Mouse (Mus musculus): ENCODE data around the gene Fgf5. TPM values are rescaled to one million over a fixed set of nuclear protein-coding genes. Genes with fewer than 3 reads are reported as not detected.
A peak's percentile ranks its signal among the peaks of the same experiment; 100 is the strongest.

The Fgf5 gene
- polyA plus RNA-seq, 1 experiment from 2014 or later = 2.3 TPM

DNA sequence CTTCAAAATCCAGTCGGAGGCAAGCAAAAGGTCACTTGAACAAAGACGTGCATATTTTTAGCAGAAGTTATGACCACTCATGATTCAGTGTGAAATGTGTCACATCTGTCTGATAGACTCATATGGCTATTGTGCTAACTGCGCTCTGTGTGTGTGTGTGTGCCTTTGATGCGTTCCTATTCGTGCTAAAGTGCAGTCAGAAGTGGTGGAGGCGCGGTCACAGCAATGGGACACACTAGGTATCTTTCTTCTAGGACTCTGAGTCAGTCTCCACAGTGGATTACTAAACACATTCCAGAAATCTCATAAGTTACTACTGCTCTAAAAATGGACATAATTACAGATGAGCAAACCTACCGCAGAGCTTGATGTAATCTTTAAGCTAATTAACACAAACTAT, 36.7 kb downstream of the Fgf5 start:
- Histone ChIP-seq H3K9ac (ENCODE audit: low read depth, low read length) (no peak overlapping the region), H3K36me3 (ENCODE audit: control insufficient read depth, insufficient read depth, low read length) (no peaks in the 10 kb centered on the region), H3K27ac (ENCODE audit: low read depth, low read length) (no peak overlapping the region), H3K4me1 (replicated peaks; ENCODE audit: control insufficient read depth, insufficient read depth, low read length) (no peaks in the 10 kb centered on the region), H3K4me2 (no peak overlapping the region), H3K9me3 (ENCODE audit: control insufficient read depth, low read length) (no peaks in the 10 kb centered on the region), H3K27me3 (replicated peaks; ENCODE audit: control insufficient read depth, insufficient read depth, low read length) (peaks cover 22% of the 10 kb centered on the region), H3K4me3 (ENCODE audit: low read depth, low read length) (no peak overlapping the region)
- 85% methylated on average over 8 of the region's 8 CpGs for WGBS
- DNase-seq (ENCODE audit: low spot score) (no peak), ATAC-seq (replicated peaks; ENCODE audit: low FRiP score) (no peak)

DNA sequence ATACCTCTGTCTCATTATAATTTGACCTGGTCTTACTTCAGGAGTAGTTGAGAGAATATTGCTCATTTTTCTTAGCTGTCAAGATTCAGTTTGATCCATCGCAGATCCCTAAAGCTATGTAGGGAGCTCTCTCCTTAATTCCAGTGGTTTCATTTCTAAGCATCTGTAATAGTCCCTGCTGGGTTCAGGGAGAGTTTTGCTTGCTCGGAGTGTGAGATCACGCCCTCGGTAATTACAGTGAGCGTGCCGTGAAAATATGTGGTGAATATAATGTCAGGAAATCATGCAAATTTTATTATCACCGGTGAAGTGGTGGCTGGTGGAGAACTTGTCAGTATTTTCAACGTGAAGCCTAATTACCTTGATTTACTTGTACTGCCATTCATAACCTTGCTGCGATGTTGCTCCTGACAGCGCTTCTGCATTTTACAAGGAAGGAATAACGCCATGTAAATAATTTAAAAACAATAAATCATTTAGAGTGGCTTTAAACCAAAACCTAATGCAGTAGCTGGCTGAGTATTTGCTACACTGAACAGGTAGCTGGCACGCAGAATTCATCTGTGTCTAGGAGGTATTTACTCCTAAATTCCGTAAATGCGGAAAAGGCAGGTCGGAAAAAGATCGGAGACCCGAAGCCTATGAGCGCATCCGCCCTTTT, 38.5 kb downstream of the Fgf5 start:
- ATAC-seq (replicated peaks; ENCODE audit: low FRiP score) = no peak
- no peak overlapping the region; the same call in 1 of the 2 replicates for H3K4me3 ChIP-seq (ENCODE audit: low read depth, low read length)
- peak overlapping the region; percentile 35 for H3K4me2 ChIP-seq

DNA sequence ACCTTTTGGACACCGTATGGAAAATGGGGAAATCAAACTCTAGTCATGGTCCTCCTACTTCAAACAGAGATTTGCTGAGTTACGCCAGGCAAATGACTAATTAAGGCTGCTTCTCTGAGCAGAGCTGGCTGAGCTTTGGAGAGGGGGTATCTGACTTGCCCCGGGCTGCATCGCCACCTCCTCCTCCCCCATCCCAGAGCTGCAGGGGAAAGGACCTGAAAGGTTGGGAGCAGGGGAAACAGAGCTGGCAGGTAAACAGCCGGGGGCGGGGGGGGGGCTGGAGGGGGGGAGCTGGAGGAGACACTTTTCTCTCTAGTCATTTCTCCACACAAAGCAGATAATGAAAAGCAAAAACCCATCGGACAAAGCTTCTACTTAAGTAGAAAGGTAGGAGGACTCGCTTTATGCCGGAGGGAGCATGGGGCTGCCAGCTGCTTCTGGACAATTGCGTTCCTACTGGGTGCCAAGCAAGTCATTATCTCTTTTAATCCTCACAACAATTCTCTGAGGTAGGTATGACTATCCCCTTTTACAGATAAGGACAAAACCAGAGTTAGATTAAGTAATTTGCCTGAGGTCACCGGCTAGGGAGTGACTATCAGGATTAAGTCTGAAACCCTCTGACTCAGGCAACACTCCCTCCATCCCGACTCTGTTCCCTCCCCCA, 39.2 kb downstream of the Fgf5 start:
- Histone ChIP-seq H3K27ac (ENCODE audit: low read depth, low read length) (no peak overlapping the region), H3K36me3 (ENCODE audit: control insufficient read depth, insufficient read depth, low read length) (no peaks in the 10 kb centered on the region), H3K9ac (ENCODE audit: low read depth, low read length) (no peak overlapping the region), H3K4me2 (peak overlapping the region; percentile 35), H3K4me3 (ENCODE audit: low read depth, low read length) (no peak overlapping the region), H3K9me3 (ENCODE audit: control insufficient read depth, low read length) (no peaks in the 10 kb centered on the region), H3K4me1 (replicated peaks; ENCODE audit: control insufficient read depth, insufficient read depth, low read length) (no peaks in the 10 kb centered on the region), H3K27me3 (replicated peaks; ENCODE audit: control insufficient read depth, insufficient read depth, low read length) (peaks cover 22% of the 10 kb centered on the region)
- 6% methylated on average over 12 of the region's 12 CpGs for WGBS
- ATAC-seq (replicated peaks; ENCODE audit: low FRiP score) (no peak), DNase-seq (ENCODE audit: low spot score) (no peak)

More for the DNA sequence above, 38.5 kb downstream of the Fgf5 start:
- peaks cover 22% of the 10 kb centered on the region for H3K27me3 ChIP-seq (replicated peaks; ENCODE audit: control insufficient read depth, insufficient read depth, low read length)
- no peak for DNase-seq (ENCODE audit: low spot score)
- 4% methylated on average over 19 of the region's 19 CpGs for WGBS
- H3K4me1 ChIP-seq (replicated peaks; ENCODE audit: control insufficient read depth, insufficient read depth, low read length) = no peaks in the 10 kb centered on the region
- no peak overlapping the region for H3K9ac ChIP-seq (ENCODE audit: low read depth, low read length)
- H3K27ac ChIP-seq (ENCODE audit: low read depth, low read length) = no peak overlapping the region
- no peaks in the 10 kb centered on the region for H3K36me3 ChIP-seq (ENCODE audit: control insufficient read depth, insufficient read depth, low read length)
- H3K9me3 ChIP-seq (ENCODE audit: control insufficient read depth, low read length) = no peaks in the 10 kb centered on the region

DNA sequence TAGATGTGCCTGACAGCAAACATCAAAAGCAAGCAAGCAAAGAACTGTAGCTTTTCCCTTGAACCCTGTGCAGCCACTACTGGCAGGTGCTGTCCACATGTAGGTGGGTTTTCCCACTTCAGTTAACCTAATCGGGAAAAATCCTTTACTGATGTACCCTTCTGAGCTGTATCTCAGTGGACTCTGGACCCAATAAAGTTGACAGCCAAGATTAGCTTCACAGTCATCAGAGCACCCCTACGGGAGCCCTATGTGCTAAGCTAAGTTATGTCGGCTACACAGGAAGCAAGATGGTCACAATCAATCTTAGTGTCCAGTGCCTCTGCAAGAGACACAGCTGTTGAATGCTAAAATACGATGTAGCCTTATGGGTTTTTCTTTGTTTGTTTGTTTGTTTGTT, 46.1 kb downstream of the Fgf5 start:
- H3K4me3 ChIP-seq (ENCODE audit: low read depth, low read length) = no peak overlapping the region
- no peak overlapping the region for H3K9ac ChIP-seq (ENCODE audit: low read depth, low read length)
- no peaks in the 10 kb centered on the region for H3K27me3 ChIP-seq (replicated peaks; ENCODE audit: control insufficient read depth, insufficient read depth, low read length)
- no peak overlapping the region for H3K27ac ChIP-seq (ENCODE audit: low read depth, low read length)
- no peaks in the 10 kb centered on the region for H3K9me3 ChIP-seq (ENCODE audit: control insufficient read depth, low read length)
- 72% methylated on average over 4 of the region's 4 CpGs for WGBS
- H3K4me2 ChIP-seq = no peak overlapping the region
- ATAC-seq (replicated peaks; ENCODE audit: low FRiP score) (no peak), DNase-seq (ENCODE audit: low spot score) (no peak)
- no peaks in the 10 kb centered on the region for H3K4me1 ChIP-seq (replicated peaks; ENCODE audit: control insufficient read depth, insufficient read depth, low read length)
- H3K36me3 ChIP-seq (ENCODE audit: control insufficient read depth, insufficient read depth, low read length) = no peaks in the 10 kb centered on the region

DNA sequence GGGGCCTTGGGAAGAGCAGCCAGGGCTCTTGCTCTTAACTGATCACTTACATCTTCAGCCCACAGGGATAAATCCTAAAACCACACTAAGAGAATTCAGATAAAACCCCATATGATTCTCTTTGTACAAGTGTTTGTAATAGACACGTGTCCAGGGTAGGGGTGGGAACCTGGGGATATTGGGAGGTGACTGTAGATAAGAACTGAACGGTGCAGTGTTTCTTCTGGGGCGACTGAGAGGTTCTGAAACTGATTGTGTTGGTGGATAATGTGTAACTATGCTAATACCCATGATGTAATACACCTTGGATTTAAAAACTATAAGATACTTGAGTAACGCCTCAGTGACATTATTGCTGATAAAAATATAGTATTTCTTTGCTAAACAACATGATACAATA, 51.7 kb downstream of the Fgf5 start:
- DNase-seq (ENCODE audit: low spot score) (no peak), ATAC-seq (replicated peaks; ENCODE audit: low FRiP score) (no peak)
- Histone ChIP-seq H3K27ac (ENCODE audit: low read depth, low read length) (no peak overlapping the region), H3K9ac (ENCODE audit: low read depth, low read length) (no peak overlapping the region), H3K27me3 (replicated peaks; ENCODE audit: control insufficient read depth, insufficient read depth, low read length) (no peaks in the 10 kb centered on the region), H3K36me3 (ENCODE audit: control insufficient read depth, insufficient read depth, low read length) (no peaks in the 10 kb centered on the region), H3K4me3 (ENCODE audit: low read depth, low read length) (no peak overlapping the region), H3K9me3 (ENCODE audit: control insufficient read depth, low read length) (no peaks in the 10 kb centered on the region), H3K4me2 (no peak overlapping the region), H3K4me1 (replicated peaks; ENCODE audit: control insufficient read depth, insufficient read depth, low read length) (no peaks in the 10 kb centered on the region)
- WGBS = 67% methylated on average over 4 of the region's 4 CpGs

DNA sequence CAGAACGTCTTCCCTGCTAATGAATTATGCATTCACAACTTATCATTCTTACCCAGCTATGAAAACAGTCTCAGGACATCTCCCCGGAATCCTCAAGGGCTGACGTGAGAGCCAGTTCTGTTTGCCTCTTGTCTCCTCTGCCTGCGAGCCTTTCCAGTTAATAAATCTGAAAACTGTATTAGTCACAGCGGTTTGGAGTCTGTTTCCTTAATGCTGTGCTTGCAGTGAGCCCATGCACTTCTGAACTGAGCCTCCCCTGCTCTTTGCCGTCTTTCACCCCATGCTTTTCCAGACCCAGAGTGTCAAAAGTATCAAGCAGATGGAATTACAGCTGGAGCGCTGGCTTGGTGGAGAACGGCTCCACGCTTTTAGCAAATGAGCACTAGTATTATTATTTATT, 52.5 kb downstream of the Fgf5 start:
- Histone ChIP-seq H3K27ac (ENCODE audit: low read depth, low read length) (no peak overlapping the region), H3K9me3 (ENCODE audit: control insufficient read depth, low read length) (no peaks in the 10 kb centered on the region), H3K4me2 (no peak overlapping the region), H3K36me3 (ENCODE audit: control insufficient read depth, insufficient read depth, low read length) (no peaks in the 10 kb centered on the region), H3K4me1 (replicated peaks; ENCODE audit: control insufficient read depth, insufficient read depth, low read length) (no peaks in the 10 kb centered on the region), H3K9ac (ENCODE audit: low read depth, low read length) (no peak overlapping the region), H3K27me3 (replicated peaks; ENCODE audit: control insufficient read depth, insufficient read depth, low read length) (no peaks in the 10 kb centered on the region), H3K4me3 (ENCODE audit: low read depth, low read length) (no peak overlapping the region)
- no peak for ATAC-seq (replicated peaks; ENCODE audit: low FRiP score)
- 67% methylated on average over 9 of the region's 9 CpGs for WGBS
- no peak for DNase-seq (ENCODE audit: low spot score)

DNA sequence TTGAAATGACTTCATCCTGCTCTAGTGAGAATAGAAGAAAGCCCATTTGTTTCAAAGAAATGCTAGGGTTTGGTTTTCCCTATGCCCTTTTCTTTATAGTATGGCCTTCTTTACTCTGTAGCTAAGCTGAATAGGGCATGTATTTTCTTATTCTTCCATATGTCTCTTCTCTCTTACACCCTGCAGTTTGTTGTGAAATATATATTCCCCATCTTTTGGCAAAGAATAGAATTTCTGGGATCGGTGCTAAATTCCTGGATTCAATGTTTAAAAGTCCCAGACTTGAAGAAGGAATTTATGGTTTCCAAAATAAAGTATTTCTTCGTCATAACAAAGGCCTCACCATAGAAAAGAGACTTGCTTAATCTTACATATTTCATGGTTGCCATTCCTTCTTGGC, 72.6 kb downstream of the Fgf5 start:
- Histone ChIP-seq H3K4me2 (no peak overlapping the region), H3K27me3 (replicated peaks; ENCODE audit: control insufficient read depth, insufficient read depth, low read length) (no peaks in the 10 kb centered on the region), H3K9me3 (ENCODE audit: control insufficient read depth, low read length) (no peaks in the 10 kb centered on the region), H3K4me3 (ENCODE audit: low read depth, low read length) (no peak overlapping the region), H3K9ac (ENCODE audit: low read depth, low read length) (no peak overlapping the region), H3K27ac (ENCODE audit: low read depth, low read length) (no peak overlapping the region), H3K36me3 (ENCODE audit: control insufficient read depth, insufficient read depth, low read length) (no peaks in the 10 kb centered on the region), H3K4me1 (replicated peaks; ENCODE audit: control insufficient read depth, insufficient read depth, low read length) (no peaks in the 10 kb centered on the region)
- DNase-seq (ENCODE audit: low spot score) (no peak), ATAC-seq (replicated peaks; ENCODE audit: low FRiP score) (no peak)
- WGBS = 86% methylated on average over 2 of the region's 2 CpGs
